Mouse (Mus musculus): ENCODE measurements around the gene Tyw1. TPM values are rescaled to one million over a fixed set of nuclear protein-coding genes. Genes with fewer than 3 reads are reported as not detected.

Gene Tyw1
- 8.8 and 9.6 TPM in 2 replicates for polyA plus RNA-seq (2021; fragmentation: Nextera tagmentation)
- long read RNA-seq, experiment 1, transcript Tyw1-201 (16 exons, 3,044 nt): major isoform, 46 of 79 reads
- long read RNA-seq, experiment 1, partial matches to known transcripts: 4 of 79 reads
- long read RNA-seq, experiment 1, other reads (novel, unspliced or antisense): 28 of 79 reads
- long read RNA-seq, experiment 2, transcript Tyw1-201 (16 exons, 3,044 nt): major isoform, 11 of 17 reads
- long read RNA-seq, experiment 2, partial matches to known transcripts: 3 of 17 reads
- long read RNA-seq, experiment 2, other reads (novel, unspliced or antisense): 3 of 17 reads

DNA sequence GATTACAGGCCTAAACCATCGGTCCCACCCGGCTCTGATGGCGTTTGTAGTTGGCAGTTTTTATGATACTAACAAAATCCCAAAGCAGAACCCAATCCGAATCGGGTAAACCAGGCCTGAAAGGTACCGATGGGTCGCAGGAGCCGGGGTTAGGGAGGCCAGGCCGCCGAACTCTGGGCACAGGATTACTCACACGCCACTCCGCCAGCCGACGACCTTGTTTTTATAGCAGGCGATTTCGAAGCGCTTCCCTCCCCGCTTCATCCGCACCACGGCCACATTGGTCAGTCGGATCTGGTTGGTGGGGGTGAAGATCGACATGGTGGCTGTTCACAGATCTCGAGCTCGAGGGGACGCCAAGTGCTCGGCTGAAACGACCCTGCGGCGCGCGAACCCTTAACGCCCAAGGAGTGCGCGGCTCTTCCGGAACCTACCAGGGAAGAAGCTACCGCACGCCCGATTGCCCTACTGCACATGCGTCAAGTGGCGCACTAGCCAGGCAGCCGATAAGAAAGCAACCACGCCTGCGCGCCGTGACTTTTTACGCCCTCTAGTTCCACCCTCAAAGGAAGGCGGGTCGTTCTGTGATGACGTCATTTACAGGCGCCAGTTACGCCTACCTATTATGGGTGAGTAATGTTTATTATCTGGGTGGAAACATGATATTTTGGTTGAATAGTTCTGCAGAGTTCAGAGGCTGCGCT, at the start of gene Tyw1, which contains the start of gene Sbds:
Gene Tyw1 (plus strand): TSS at position 603 of the 704 bp plus-strand sequence.
Gene Sbds (minus strand): TSS at position 514 of the 704 bp plus-strand sequence.

DNA sequence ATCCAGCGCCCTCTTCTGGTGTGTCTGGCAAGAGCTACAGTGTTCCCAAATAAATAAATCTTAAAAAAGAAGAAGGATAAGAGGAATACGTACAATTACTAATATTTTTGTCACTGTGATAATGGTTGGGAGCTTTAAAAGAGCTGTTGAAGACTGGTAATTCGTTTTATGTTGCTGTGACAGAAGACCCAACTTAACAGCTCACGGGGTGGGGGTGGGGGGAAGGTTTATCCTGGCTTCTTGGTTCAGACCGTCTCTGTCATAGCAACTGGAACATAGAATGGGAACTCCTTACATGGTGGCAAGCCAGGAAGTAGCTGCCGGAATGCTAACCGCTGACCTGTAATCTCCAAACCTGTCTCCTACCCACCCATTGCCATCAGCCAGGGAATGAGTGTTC, 38.6 kb upstream of the Tyw1 start, which contains the start of gene Tmem248:
Gene Tmem248 (plus strand): TSS at position 301 of the 400 bp plus-strand sequence.

DNA sequence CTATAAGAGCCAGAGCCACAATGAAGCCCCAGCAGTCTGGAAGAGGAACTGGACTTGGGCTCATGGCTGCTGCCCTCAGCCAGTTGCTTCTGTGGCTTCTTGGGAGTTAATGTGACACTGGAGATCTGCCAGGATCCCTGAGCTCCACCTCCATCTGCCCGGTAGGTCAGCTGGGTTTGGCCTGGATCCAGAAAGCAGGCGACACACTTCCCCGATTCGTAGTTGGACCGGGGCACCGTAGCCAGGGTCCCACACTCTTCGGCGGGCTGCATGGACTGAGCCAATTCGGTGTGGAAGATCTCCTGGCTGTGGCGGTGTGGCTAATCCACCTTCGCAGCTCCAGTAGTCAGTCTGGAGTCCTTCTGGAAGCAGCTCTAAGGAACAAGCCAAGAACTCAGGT, 113.8 kb downstream of the Tyw1 start, which contains the start of gene Caln1:
Gene Caln1 (plus strand): TSS at position 219 of the 400 bp plus-strand sequence.

DNA sequence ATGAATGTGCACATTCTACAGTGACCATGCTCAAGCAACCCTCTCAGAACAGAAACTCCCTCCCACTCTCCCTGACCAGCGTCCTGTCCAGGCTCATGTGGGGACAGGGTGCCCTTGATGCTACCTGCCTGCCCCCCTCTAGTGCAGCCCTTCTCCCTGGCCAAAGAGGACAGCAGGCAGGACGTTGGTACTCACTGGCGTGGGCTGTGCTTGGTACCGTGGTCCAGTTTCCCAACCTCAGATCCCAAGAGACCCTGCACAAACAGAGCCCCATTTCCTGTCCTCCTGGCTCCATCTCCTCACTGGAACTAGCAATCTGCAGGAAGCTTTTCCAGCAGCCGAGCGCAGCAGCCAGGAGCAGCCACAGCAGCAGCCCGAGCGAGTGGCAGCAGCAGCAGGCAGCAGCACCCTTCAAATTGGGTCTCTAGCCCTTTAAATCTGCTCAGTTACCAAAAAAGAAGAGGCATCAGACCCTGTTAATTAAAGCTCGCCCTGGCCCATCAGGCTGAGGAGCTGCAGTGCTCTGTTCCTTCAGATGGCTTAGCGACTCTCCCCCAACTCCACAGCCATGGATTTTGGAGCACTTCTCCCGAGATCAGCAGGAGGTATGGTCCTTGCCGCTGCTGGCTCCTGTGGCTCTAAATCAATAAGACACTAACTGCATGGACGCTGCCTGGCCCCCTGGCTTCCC, 128.9 kb downstream of the Tyw1 start, which contains the start of gene A330070K13Rik:
Gene A330070K13Rik (minus strand): TSS at position 410 of the 691 bp plus-strand sequence.

Other genes starting within 250 kb of the Tyw1 start
- gene Asl, start 226.4 kb upstream of the Tyw1 start, polyA plus RNA-seq (2021; fragmentation: Nextera tagmentation): 11.8 and 21.4 TPM in 2 replicates
- 39.5 and 49.4 TPM in 2 replicates for gene Crcp, start 226.3 kb upstream of the Tyw1 start, polyA plus RNA-seq (2021; fragmentation: Nextera tagmentation)
- gene Tpst1, start 182.3 kb upstream of the Tyw1 start, polyA plus RNA-seq (2021; fragmentation: Nextera tagmentation): 26.8 and 37.0 TPM in 2 replicates
- 10.8 and 11.1 TPM in 2 replicates for gene Kctd7, start 110.8 kb upstream of the Tyw1 start, polyA plus RNA-seq (2021; fragmentation: Nextera tagmentation)
- 25.0 and 33.1 TPM in 2 replicates for gene Rabgef1, start 83.8 kb upstream of the Tyw1 start, polyA plus RNA-seq (2021; fragmentation: Nextera tagmentation)
- 9.6 and 25.2 TPM in 2 replicates for gene Tmem248, start 38.5 kb upstream of the Tyw1 start, polyA plus RNA-seq (2021; fragmentation: Nextera tagmentation)
- gene Sbds, start 89 bp upstream of the Tyw1 start, polyA plus RNA-seq (2021; fragmentation: Nextera tagmentation): 121 and 138 TPM in 2 replicates
- 69.0 and 77.2 TPM in 2 replicates for gene Caln1, start 113.8 kb downstream of the Tyw1 start, polyA plus RNA-seq (2021; fragmentation: Nextera tagmentation)
- gene A330070K13Rik, start 129.0 kb downstream of the Tyw1 start, polyA plus RNA-seq (2021; fragmentation: Nextera tagmentation): 1.3 and 2.2 TPM in 2 replicates

All from left cerebral cortex, adult 6 months (tissue).